Mouse (Mus musculus): ENCODE results near the gene Ttll8. TPM values are rescaled to one million over a fixed set of nuclear protein-coding genes. Genes with fewer than 3 reads are reported as not detected.
A peak's percentile ranks its signal among the peaks of the same experiment; 100 is the strongest.

Ttll8 gene
- polyA plus RNA-seq, 1 experiment from 2014 or later = 0.16 TPM

DNA sequence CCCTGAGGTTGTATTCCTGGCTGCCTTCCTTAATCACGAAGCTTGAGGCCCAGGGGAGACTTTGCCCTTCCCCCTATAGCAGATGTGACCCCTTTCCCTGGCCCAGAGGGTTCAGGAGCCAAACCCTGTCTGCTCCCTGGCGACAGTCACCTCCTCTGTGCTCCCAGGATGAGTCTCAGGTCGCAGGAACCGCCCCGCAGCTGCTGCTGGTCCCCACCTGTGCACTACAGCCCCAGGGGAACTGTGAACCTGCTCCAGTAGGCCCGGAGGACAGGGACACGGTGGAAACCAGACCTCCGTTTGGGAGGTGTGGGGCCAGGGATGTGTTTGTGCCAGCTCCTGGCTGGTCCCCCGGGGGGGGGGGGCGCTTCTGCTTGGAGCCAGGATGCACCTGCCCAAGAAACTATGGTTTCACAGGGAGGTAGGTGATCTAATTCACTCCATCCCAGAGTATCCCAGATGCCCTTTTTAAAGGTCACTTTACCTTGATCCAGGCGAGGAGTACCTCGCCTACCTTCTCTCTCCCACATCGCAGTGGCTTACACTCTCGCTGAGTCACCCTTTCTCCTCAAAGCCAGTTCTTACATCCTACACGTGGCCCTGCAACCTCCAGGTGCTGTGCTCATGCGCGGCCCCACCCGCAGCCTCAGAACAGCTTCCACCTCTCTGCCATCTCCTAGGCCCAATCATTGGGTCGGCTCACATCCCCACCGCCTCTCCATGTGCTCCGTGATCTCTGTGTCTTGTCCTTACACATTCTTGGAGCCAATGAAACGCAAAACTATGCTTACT, 72.8 kb downstream of the Ttll8 start:
- no peak overlapping the region for H3K4me2 ChIP-seq (ENCODE audit: low read length)
- no peak overlapping the region for H3K9ac ChIP-seq (ENCODE audit: low read depth, low read length)
- no peaks in the 10 kb centered on the region for H3K36me3 ChIP-seq (ENCODE audit: control insufficient read depth, insufficient read depth, low read length)
- WGBS = 69% methylated on average over 21 of the region's 22 CpGs
- H3K27me3 ChIP-seq (ENCODE audit: control insufficient read depth, insufficient read depth, low read depth, low read length) = no peaks in the 10 kb centered on the region
- no peak for ATAC-seq
- no peak overlapping the region for H3K4me3 ChIP-seq (ENCODE audit: low read depth, low read length)
- no peak overlapping the region for H3K27ac ChIP-seq (ENCODE audit: low read length)
- H3K9me3 ChIP-seq (replicated peaks; ENCODE audit: control insufficient read depth, low read length, poor library complexity, severe bottlenecking) = no peaks in the 10 kb centered on the region
- H3K4me1 ChIP-seq (ENCODE audit: control insufficient read depth, insufficient read depth, low read length) = 0 out of 2 replicates have a peak, but pooled peaks cover 2% of the 10 kb centered on the region

DNA sequence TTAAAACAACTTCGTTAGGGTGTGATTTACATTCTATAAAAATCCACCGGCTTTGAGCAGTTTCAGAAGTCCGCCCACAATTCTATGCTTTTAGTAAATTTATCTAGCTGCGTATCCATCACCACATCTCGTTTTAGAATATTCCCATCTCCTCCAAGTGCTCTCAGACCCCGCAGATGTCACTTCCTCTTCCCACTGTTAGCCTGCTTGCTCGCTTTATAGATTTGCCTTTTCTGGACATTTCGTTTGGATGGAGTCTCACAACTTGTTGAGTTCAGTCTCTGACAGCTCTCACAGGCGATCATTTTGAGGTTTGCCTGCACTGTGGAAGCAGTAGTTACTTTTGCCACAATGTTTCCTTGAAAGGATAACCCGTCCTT, 77.2 kb downstream of the Ttll8 start:
- no peak for ATAC-seq
- WGBS = 84% methylated on average over 10 of the region's 10 CpGs

DNA sequence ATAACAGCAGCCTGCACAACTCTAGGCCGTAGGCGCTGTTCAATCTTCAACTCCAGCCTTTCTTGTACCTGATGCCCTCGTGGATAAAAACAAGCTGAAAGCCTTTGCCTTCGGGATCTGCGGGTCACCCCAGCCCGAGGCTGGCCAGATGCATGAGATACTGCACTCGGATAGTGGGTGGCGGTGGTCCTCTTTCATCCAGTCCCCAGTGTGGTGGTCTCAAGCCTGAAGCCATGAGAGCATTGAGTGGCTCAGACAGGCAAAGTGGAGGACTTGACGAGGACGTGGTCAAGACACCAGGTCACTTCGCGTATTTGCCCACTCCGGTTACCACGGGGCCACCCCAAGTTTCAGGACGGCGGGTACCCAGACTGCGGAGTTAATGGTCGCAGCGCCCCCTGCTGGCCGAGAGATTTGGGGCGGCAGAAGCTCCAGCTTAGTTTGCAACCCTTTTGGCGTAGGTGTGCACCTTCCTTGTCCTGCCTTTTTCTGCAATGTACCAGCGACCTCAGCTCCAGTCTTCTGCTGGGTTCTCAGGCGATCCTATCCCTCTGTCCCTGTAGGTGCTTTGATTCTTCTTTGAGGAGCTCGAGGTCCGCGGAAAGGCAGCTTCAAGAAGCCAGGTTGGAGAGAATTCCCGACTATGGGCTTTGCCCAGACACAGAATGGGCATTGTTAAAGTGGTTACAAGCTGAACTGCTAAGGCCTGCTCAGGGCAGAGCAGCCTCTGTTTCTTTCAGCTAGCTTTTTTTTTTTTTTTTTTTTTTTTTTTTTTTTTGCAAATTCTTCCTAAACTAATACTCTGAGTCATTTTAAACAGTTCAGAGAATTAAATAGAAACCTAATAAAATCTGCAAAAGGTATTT, 77.8 kb downstream of the Ttll8 start:
- no peaks in the 10 kb centered on the region for H3K9me3 ChIP-seq (replicated peaks; ENCODE audit: control insufficient read depth, low read length, poor library complexity, severe bottlenecking)
- peak overlapping the region; percentile 20; the same call in 1 of the 2 replicates for H3K9ac ChIP-seq (ENCODE audit: low read depth, low read length)
- no peak overlapping the region for H3K4me3 ChIP-seq (ENCODE audit: low read depth, low read length)
- no peaks in the 10 kb centered on the region for H3K36me3 ChIP-seq (ENCODE audit: control insufficient read depth, insufficient read depth, low read length)
- H3K4me1 ChIP-seq (ENCODE audit: control insufficient read depth, insufficient read depth, low read length) = 0 out of 2 replicates have a peak, but pooled peaks cover 2% of the 10 kb centered on the region
- H3K4me2 ChIP-seq (ENCODE audit: low read length) = peak overlapping the region; percentile 17; the same call in 1 of the 2 replicates
- ATAC-seq = no peak
- no peak overlapping the region for H3K27ac ChIP-seq (ENCODE audit: low read length)
- 10% methylated on average over 28 of the region's 28 CpGs for WGBS
- H3K27me3 ChIP-seq (ENCODE audit: control insufficient read depth, insufficient read depth, low read depth, low read length) = no peaks in the 10 kb centered on the region

More for the DNA sequence above, 77.2 kb downstream of the Ttll8 start:
- 0 out of 2 replicates have a peak, but pooled peaks cover 2% of the 10 kb centered on the region for H3K4me1 ChIP-seq (ENCODE audit: control insufficient read depth, insufficient read depth, low read length)
- H3K4me3 ChIP-seq (ENCODE audit: low read depth, low read length) = no peak overlapping the region
- H3K4me2 ChIP-seq (ENCODE audit: low read length) = no peak overlapping the region
- no peak overlapping the region for H3K27ac ChIP-seq (ENCODE audit: low read length)
- H3K9me3 ChIP-seq (replicated peaks; ENCODE audit: control insufficient read depth, low read length, poor library complexity, severe bottlenecking) = no peaks in the 10 kb centered on the region
- H3K36me3 ChIP-seq (ENCODE audit: control insufficient read depth, insufficient read depth, low read length) = no peaks in the 10 kb centered on the region
- no peaks in the 10 kb centered on the region for H3K27me3 ChIP-seq (ENCODE audit: control insufficient read depth, insufficient read depth, low read depth, low read length)
- no peak overlapping the region for H3K9ac ChIP-seq (ENCODE audit: low read depth, low read length)

DNA sequence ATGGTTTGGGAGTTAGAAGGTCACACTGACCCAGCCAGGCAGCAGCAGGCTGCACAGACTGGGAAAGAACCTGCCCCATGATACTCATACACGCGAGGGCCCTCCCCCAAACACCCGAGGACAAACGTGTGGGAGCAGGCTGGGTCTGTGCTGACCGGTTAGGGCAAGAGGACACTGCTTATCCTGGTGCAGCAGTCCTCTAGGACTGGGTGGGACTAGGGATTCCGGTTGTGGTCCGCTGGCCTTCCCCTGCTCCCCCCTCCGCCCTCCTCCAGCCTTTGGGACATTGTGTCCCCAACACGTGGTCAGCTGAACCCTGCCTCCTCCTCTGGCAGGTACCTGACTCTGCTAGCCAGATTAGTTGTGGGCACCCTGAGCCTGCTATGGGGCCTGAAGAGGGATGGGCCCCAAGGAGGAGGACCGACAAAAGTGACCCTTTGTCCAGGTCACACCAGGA, 78.6 kb downstream of the Ttll8 start:
- Histone ChIP-seq H3K4me1 (ENCODE audit: control insufficient read depth, insufficient read depth, low read length) (0 out of 2 replicates have a peak, but pooled peaks cover 2% of the 10 kb centered on the region), H3K9me3 (replicated peaks; ENCODE audit: control insufficient read depth, low read length, poor library complexity, severe bottlenecking) (no peaks in the 10 kb centered on the region), H3K4me3 (ENCODE audit: low read depth, low read length) (no peak overlapping the region), H3K4me2 (ENCODE audit: low read length) (no peak overlapping the region), H3K9ac (ENCODE audit: low read depth, low read length) (0 out of 2 replicates have a peak overlapping the region, but pooled peaks have one; percentile 6), H3K36me3 (ENCODE audit: control insufficient read depth, insufficient read depth, low read length) (no peaks in the 10 kb centered on the region), H3K27ac (ENCODE audit: low read length) (no peak overlapping the region), H3K27me3 (ENCODE audit: control insufficient read depth, insufficient read depth, low read depth, low read length) (no peaks in the 10 kb centered on the region)
- 28% methylated on average over 10 of the region's 10 CpGs for WGBS
- no peak for ATAC-seq

DNA sequence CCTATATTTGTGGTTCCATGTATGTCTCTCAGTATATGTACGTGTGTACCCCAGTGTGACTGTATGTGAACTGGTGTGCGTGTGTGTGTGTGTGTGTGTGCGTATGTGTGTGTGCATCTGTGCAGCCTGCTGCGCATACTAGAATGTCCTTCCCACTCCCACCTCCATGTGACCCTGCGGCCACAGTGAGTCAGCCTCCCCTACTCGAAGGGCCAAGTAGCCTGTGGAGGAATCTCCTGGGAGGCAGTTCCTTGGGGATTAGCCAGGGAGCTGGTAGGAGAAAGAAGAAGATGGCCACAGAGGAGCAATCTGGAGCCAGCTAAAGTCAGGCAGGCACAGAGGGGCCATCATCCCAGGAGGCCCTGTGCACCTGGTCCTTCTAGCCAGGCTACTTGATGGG, 79.7 kb downstream of the Ttll8 start:
- no peak overlapping the region for H3K27ac ChIP-seq (ENCODE audit: low read length)
- 87% methylated on average over 6 of the region's 6 CpGs for WGBS
- no peak overlapping the region for H3K9ac ChIP-seq (ENCODE audit: low read depth, low read length)
- 0 out of 2 replicates have a peak, but pooled peaks cover 2% of the 10 kb centered on the region for H3K4me1 ChIP-seq (ENCODE audit: control insufficient read depth, insufficient read depth, low read length)
- no peaks in the 10 kb centered on the region for H3K27me3 ChIP-seq (ENCODE audit: control insufficient read depth, insufficient read depth, low read depth, low read length)
- no peaks in the 10 kb centered on the region for H3K9me3 ChIP-seq (replicated peaks; ENCODE audit: control insufficient read depth, low read length, poor library complexity, severe bottlenecking)
- H3K36me3 ChIP-seq (ENCODE audit: control insufficient read depth, insufficient read depth, low read length) = no peaks in the 10 kb centered on the region
- no peak overlapping the region for H3K4me2 ChIP-seq (ENCODE audit: low read length)
- no peak for ATAC-seq
- no peak overlapping the region for H3K4me3 ChIP-seq (ENCODE audit: low read depth, low read length)

DNA sequence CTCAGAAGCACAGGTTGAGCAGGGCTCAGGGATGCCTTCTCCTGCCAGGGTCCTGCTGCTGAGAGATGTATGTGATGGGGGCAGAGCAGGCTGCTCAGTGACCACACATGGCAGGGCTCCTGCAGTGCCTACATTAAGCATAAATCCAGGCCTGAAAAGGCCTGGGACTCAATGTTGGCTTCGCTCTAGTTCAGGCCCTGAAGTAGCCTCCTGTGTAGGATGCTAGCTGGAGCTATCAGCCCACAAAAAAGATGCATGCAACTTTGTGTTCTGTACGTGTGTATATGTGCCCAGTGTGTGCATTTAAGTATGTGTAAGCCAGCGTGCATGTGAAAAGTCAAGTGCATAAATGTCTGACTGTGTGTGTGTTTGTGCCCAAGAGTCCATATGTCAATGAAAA, 80.2 kb downstream of the Ttll8 start:
- H3K36me3 ChIP-seq (ENCODE audit: control insufficient read depth, insufficient read depth, low read length) = no peaks in the 10 kb centered on the region
- H3K4me3 ChIP-seq (ENCODE audit: low read depth, low read length) = no peak overlapping the region
- H3K27ac ChIP-seq (ENCODE audit: low read length) = no peak overlapping the region
- H3K27me3 ChIP-seq (ENCODE audit: control insufficient read depth, insufficient read depth, low read depth, low read length) = no peaks in the 10 kb centered on the region
- 83% methylated on average over 3 of the region's 3 CpGs for WGBS
- 0 out of 2 replicates have a peak, but pooled peaks cover 2% of the 10 kb centered on the region for H3K4me1 ChIP-seq (ENCODE audit: control insufficient read depth, insufficient read depth, low read length)
- no peak overlapping the region for H3K9ac ChIP-seq (ENCODE audit: low read depth, low read length)
- no peaks in the 10 kb centered on the region for H3K9me3 ChIP-seq (replicated peaks; ENCODE audit: control insufficient read depth, low read length, poor library complexity, severe bottlenecking)
- no peak overlapping the region for H3K4me2 ChIP-seq (ENCODE audit: low read length)
- no peak for ATAC-seq

DNA sequence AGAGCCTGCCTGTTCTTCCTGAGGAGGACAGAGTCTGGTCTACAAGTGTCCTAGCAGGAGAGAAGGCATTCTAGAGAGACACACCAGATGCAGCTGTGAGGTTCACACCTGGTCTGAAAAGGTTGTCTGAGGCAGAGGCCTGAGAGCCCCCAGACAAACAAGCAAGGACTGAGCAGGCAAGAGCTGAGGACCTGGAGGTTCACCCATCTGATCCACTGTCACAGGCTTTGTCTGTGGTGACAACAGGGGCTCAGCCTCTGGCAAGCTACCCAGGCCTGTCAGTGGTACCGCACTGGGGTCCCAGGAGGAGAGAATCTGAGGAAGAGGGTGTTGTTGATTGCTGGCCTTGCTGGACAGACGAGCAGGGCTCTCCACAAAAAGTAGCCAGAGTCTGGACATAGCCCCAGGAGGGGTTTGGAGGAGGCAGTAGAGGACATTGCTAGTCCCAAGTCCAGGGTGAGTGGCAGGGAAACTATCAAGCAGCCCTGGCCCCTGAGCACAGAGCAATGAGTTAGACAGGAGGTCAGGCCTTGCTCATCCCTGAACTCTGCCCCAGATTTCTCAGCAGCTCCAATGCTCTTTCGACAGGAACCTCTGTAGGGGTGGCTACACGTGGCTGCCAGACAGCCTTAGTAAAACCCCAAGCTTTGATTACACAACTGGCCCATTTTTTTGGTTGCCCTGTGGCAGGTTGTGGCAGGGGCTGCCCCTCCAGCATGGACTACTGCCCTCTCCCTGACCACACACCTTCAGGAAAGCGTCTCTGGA, 83.6 kb downstream of the Ttll8 start:
- Histone ChIP-seq H3K4me3 (ENCODE audit: low read depth, low read length) (no peak overlapping the region), H3K4me1 (ENCODE audit: control insufficient read depth, insufficient read depth, low read length) (peaks cover under 1% of the 10 kb centered on the region; the same call in 1 of the 2 replicates), H3K27ac (ENCODE audit: low read length) (no peak overlapping the region), H3K36me3 (ENCODE audit: control insufficient read depth, insufficient read depth, low read length) (0 out of 2 replicates have a peak, but pooled peaks cover under 1% of the 10 kb centered on the region), H3K9me3 (replicated peaks; ENCODE audit: control insufficient read depth, low read length, poor library complexity, severe bottlenecking) (no peaks in the 10 kb centered on the region), H3K4me2 (ENCODE audit: low read length) (no peak overlapping the region), H3K9ac (ENCODE audit: low read depth, low read length) (no peak overlapping the region), H3K27me3 (ENCODE audit: control insufficient read depth, insufficient read depth, low read depth, low read length) (no peaks in the 10 kb centered on the region)
- WGBS = 74% methylated on average over 5 of the region's 5 CpGs
- ATAC-seq = no peak

DNA sequence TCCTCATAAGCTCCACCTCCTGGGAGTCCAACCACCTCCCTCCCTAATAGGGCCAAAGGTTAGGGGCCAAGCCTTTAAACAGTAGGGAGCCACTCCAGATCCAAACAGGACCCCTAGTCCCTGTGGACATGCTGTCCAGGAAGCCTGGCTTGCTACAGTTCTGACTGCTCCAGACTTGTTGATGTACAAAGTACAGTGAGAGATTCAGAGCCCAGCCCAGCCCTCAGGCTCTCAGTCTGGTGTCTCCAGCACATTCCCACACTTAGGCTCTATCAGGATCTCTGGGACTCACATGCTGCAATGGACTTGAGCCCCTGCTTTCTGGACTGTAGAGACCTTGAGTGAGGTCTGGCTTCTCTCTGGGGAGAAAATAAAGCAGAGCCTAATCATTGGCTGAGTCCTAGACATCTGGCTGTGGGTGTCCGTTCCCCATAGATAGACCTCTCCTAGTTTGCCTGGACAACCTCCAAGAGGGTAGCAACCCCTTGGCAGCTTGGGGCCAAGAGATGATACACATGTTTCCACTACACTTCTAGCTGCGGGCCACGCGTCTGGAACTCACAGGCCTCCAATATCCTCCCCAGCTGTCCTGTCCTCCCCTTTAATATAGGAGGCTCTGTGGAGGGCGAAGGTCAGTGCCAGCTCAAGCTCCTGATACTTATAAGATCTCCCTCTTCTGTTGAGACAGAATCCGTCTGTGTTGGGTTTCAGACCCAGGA, 86.0 kb downstream of the Ttll8 start:
- no peak for ATAC-seq
- H3K27me3 ChIP-seq (ENCODE audit: control insufficient read depth, insufficient read depth, low read depth, low read length) = no peaks in the 10 kb centered on the region
- H3K36me3 ChIP-seq (ENCODE audit: control insufficient read depth, insufficient read depth, low read length) = peaks cover 14% of the 10 kb centered on the region
- H3K9ac ChIP-seq (ENCODE audit: low read depth, low read length) = no peak overlapping the region
- no peak overlapping the region for H3K27ac ChIP-seq (ENCODE audit: low read length)
- peaks cover 19% of the 10 kb centered on the region for H3K4me1 ChIP-seq (ENCODE audit: control insufficient read depth, insufficient read depth, low read length)
- WGBS = 83% methylated on average over 6 of the region's 6 CpGs
- no peak overlapping the region for H3K4me3 ChIP-seq (ENCODE audit: low read depth, low read length)
- no peak overlapping the region for H3K4me2 ChIP-seq (ENCODE audit: low read length)
- H3K9me3 ChIP-seq (replicated peaks; ENCODE audit: control insufficient read depth, low read length, poor library complexity, severe bottlenecking) = no peaks in the 10 kb centered on the region
